Mouse (Mus musculus) kidney, adult 2 months (tissue): ENCODE results near the gene Rnf169.

Experiments
- CTCF ChIP-seq: fragments of 200-500 bp; conservative IDR thresholded peaks from 2 replicates; pipeline ENCODE4 v1.5.1; 2011; ENCODE audit warnings: low read depth, mild to moderate bottlenecking, control low read depth, low read length, moderate library complexity, mixed read lengths; ENCODE audit not compliant: insufficient read depth, insufficient read length
- POLR2A ChIP-seq: fragments of 200-500 bp; IDR thresholded peaks from one replicate; pipeline ENCODE4 v1.6.1; 2011; ENCODE audit warnings: low read depth, low read length, control low read depth

DNA sequence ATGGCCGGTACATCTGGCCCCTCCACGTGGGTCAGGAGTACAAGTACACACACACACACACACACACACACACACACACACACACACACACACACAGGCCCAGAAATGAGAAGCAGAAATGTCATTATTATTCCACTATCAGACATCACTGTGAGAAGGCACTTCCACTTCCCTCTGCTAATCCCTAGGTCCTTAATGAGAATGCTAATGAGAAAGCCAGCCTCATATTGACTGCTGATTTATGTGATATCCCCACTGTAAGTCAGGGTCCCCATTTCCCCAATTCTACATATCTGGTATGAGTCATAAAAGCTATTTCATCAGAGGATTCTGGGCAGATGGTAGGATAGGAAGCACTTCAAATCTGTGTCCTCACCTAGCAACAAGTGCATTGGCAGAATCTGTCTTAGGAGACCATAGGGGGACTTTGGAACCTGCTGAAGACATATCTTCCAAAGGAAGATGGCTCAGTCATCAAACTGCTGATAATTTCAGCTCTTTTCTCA, 93.0 kb downstream of the Rnf169 start:
- TF ChIP-seq CTCF (no peak), POLR2A (no peak)
